12 mouse cellular contexts compared by ENCODE assay signal in genomic region chr7:81198538-81198937, GRCm38 (mm10). TPM values are rescaled to one million over a fixed set of nuclear protein-coding genes. Genes with fewer than 3 reads are reported as not detected.
A peak's percentile ranks its signal among the peaks of the same experiment; 100 is the strongest.
DNase-seq lines count a peak whose midpoint lies in the region; TF ChIP-seq lines count a peak whose summit lies in the region.
"Had no signal": no experiment of that assay in that cellular context is flagged by ENCODE, and none has a peak within 500 bp of the region (broad histone marks: within the 10 kb centered on the region; RNA-seq: fewer than 3 reads in every experiment).

No protein-coding gene starts in this region.

- 40% methylated on average over 4 of the region's 4 CpGs for WGBS in kidney, adult 2 months

- no peak overlapping the region for H3K4me3 ChIP-seq in kidney, adult 2 months (ENCODE audit: insufficient read depth, low read depth, low read length)
- H3K4me3 ChIP-seq: liver, embryonic 13.5 days had no signal

- TF ChIP-seq CTCF in kidney, adult 2 months (conservative IDR thresholded peaks at IDR 0.05; ENCODE audit: insufficient read depth, insufficient read length, low read depth, low read length): no peak

- no peaks in the 10 kb centered on the region for H3K36me3 ChIP-seq in kidney, adult 2 months (ENCODE audit: control insufficient read depth, insufficient read depth, low read length)
- H3K36me3 ChIP-seq: liver, embryonic 13.5 days had no signal

- no peak overlapping the region for H3K27ac ChIP-seq in kidney, adult 2 months (ENCODE audit: insufficient read depth, low read depth, low read length)
- H3K27ac ChIP-seq: hindbrain, embryonic 14.5 days; liver, embryonic 13.5 days had no signal

- DNase-seq in kidney, adult 2 months: peak; percentile 26
- no peak for DNase-seq in kidney, adult 8-10 months
- peak; percentile 22 for DNase-seq in 3134 (ENCODE audit: extremely low read depth, insufficient read length, low spot score)
- peak; percentile 77 for DNase-seq in adrenal gland, adult 2 months
- peak; percentile 22 for DNase-seq in kidney, postnatal 10 days
- DNase-seq in thymus, postnatal 10 days (ENCODE audit: low spot score in 2 of 2): no peak
- DNase-seq in natural killer cell, adult 2 months (ENCODE audit: low spot score in 2 of 2): no peak
- DNase-seq in right cerebral cortex, adult 18-20 months: no peak
- DNase-seq: cerebellum, adult 11-12 months; liver, embryonic 13.5 days had no signal

- no peak for TF ChIP-seq POLR2A in kidney, adult 2 months (IDR thresholded peaks at IDR 0.05; ENCODE audit: low read depth, low read length)

- H3K27me3 ChIP-seq in kidney, adult 2 months (replicated peaks; ENCODE audit: control insufficient read depth, insufficient read depth, low read length): no peaks in the 10 kb centered on the region

- H3K4me1 ChIP-seq in kidney, adult 2 months (ENCODE audit: control insufficient read depth, insufficient read depth, low read length): no peaks in the 10 kb centered on the region

RNA-seq across cellular contexts. Expression of gene Pde8a, which starts 14.9 kb away (rescaled TPM):
- polyA plus RNA-seq in kidney, adult 2 months (2012; rRNA removed): 31.6 and 31.8 TPM in 2 replicates
- total RNA-seq in adrenal gland, adult 2 months (2021): 10 to 100 TPM; 33.6 to 35.9 TPM
- polyA plus RNA-seq in adrenal gland, adult 2 months (2012; rRNA removed): 11.8 and 14.4 TPM in 2 replicates
- total RNA-seq: MEL had no signal

Comparison
In these comparisons a context has a peak if more than half of its experiments do, and no peak if none do; other contexts are left out.
1. DNase-seq: peak in kidney, adult 2 months (single experiment), 3134 (single experiment), adrenal gland, adult 2 months (single experiment) and kidney, postnatal 10 days (single experiment); none in kidney, adult 8-10 months (0 of 2), thymus, postnatal 10 days (0 of 2), natural killer cell, adult 2 months (0 of 2) and right cerebral cortex, adult 18-20 months (single experiment).